Mouse (Mus musculus) forebrain, postnatal 0 days (tissue): ENCODE measurements at regions not wholly inside any gene's neighbourhood (a gene's known extent, or its start where the extent isn't known, plus 50 kb on each side); places are given as distances from the start of the nearest gene placed in this dataset.
A peak's percentile ranks its signal among the peaks of the same experiment; 100 is the strongest.

Experiments used
- ATAC-seq: fragments of 200-750 bp; cut with Nextera tagmentation; 2 replicates; pipeline ENCODE4 v1.8.0; 2017; ENCODE audit warnings: mild to moderate bottlenecking, moderate library complexity
- DNase-seq: peaks from one replicate; pipeline ENCODE4 v3.0.0-alpha.2; 2015
- H3K27ac ChIP-seq: fragments of 300-500 bp; sonication (generic); 2 replicates; pipeline ENCODE4 v1.5.1; 2014; ENCODE audit warnings: low read depth, mild to moderate bottlenecking, antibody characterized with exemption, low read length, moderate library complexity, mixed read lengths
- H3K27me3 ChIP-seq: fragments of 300-500 bp; sonication (generic); 2 replicates; pipeline ENCODE4 v1.6.1; 2014; ENCODE audit warnings: mild to moderate bottlenecking, low read length, mixed read lengths; ENCODE audit not compliant: insufficient read depth
- H3K36me3 ChIP-seq: fragments of 300-500 bp; sonication (generic); 2 replicates; pipeline ENCODE4 v1.6.1; 2014; ENCODE audit warnings: mild to moderate bottlenecking, moderate library complexity; ENCODE audit not compliant: insufficient read depth
- H3K4me1 ChIP-seq: fragments of 300-500 bp; sonication (generic); 2 replicates; pipeline ENCODE4 v1.6.1; 2014; ENCODE audit warnings: antibody characterized with exemption; ENCODE audit not compliant: insufficient read depth
- H3K4me2 ChIP-seq: fragments of 300-500 bp; sonication (generic); 2 replicates; pipeline ENCODE4 v1.6.1; 2014; ENCODE audit warnings: low read depth, mild to moderate bottlenecking, moderate library complexity
- H3K4me3 ChIP-seq: fragments of 300-500 bp; sonication (generic); 2 replicates; pipeline ENCODE4 v1.5.1; 2014; ENCODE audit warnings: low read depth, low read length, mixed read lengths
- H3K9ac ChIP-seq: fragments of 300-500 bp; sonication (generic); 2 replicates; pipeline ENCODE4 v1.6.1; 2014; ENCODE audit warnings: mild to moderate bottlenecking
- H3K9me3 ChIP-seq: fragments of 300-500 bp; sonication (generic); 2 replicates; pipeline ENCODE4 v1.6.1; 2016; ENCODE audit warnings: low read length
- CTCF ChIP-seq: sonication (generic); IDR thresholded peaks from 2 replicates; pipeline ENCODE4 v1.5.1; 2016; ENCODE audit warnings: antibody characterized with exemption, control low read depth, low read depth
- WGBS: fragments of 180-500 bp; shearing (Covaris S2); extraction: QIAGEN DNeasy Blood & Tissue Kit; methylation state at CpG from one replicate; pipeline ENCODE4 v1.1.7; 2014; 5-methylcytosine and 5-hydroxymethylcytosine counted together

- Histone ChIP-seq H3K4me3 (no peak overlapping the region), H3K9me3 (no peaks in the 10 kb centered on the region), H3K9ac (no peak overlapping the region), H3K4me1 (0 out of 2 replicates have a peak, but pooled peaks cover 6% of the 10 kb centered on the region), H3K4me2 (no peak overlapping the region), H3K36me3 (no peaks in the 10 kb centered on the region), H3K27me3 (no peaks in the 10 kb centered on the region), H3K27ac (no peak overlapping the region)
- DNase-seq (no peak), ATAC-seq (no peak)
- 74% methylated on average over 5 of the region's 5 CpGs for WGBS
- TF ChIP-seq CTCF = no peak
These were observed 97.9 kb upstream of the Wscd1 start for GRCm38 (mm10) chr11:71651756-71652380.

GRCm38 (mm10) chr11:71652381-71652775 is 97.3 kb upstream of the Wscd1 start:
- 67% methylated on average over 5 of the region's 5 CpGs for WGBS
- no peak for ATAC-seq
- no peak for TF ChIP-seq CTCF

GRCm38 (mm10) chr11:71658346-71658745 is 91.4 kb upstream of the Wscd1 start:
- 55% methylated on average over 2 of the region's 2 CpGs for WGBS
- no peaks in the 10 kb centered on the region for H3K27me3 ChIP-seq
- H3K4me1 ChIP-seq = no peaks in the 10 kb centered on the region
- no peak overlapping the region for H3K9ac ChIP-seq
- H3K36me3 ChIP-seq = no peaks in the 10 kb centered on the region
- no peak overlapping the region for H3K4me3 ChIP-seq
- TF ChIP-seq CTCF = no peak
- DNase-seq = no peak
- no peaks in the 10 kb centered on the region for H3K9me3 ChIP-seq
- no peak for ATAC-seq
- H3K27ac ChIP-seq = no peak overlapping the region
- no peak overlapping the region for H3K4me2 ChIP-seq

More at GRCm38 (mm10) chr11:71652381-71652775, 97.3 kb upstream of the Wscd1 start:
- Histone ChIP-seq H3K9ac (no peak overlapping the region), H3K4me1 (0 out of 2 replicates have a peak, but pooled peaks cover 6% of the 10 kb centered on the region), H3K4me3 (no peak overlapping the region), H3K27me3 (no peaks in the 10 kb centered on the region), H3K4me2 (no peak overlapping the region), H3K27ac (no peak overlapping the region), H3K36me3 (no peaks in the 10 kb centered on the region), H3K9me3 (no peaks in the 10 kb centered on the region)
- DNase-seq = no peak

GRCm38 (mm10) chr11:71670111-71671050 is 79.3 kb upstream of the Wscd1 start:
- H3K27ac ChIP-seq = no peak overlapping the region
- DNase-seq (no peak), ATAC-seq (no peak)
- H3K4me1 ChIP-seq = no peaks in the 10 kb centered on the region
- H3K4me2 ChIP-seq = no peak overlapping the region
- H3K9ac ChIP-seq = no peak overlapping the region
- no peaks in the 10 kb centered on the region for H3K36me3 ChIP-seq
- no peaks in the 10 kb centered on the region for H3K9me3 ChIP-seq
- 79% methylated on average over 19 of the region's 19 CpGs for WGBS
- TF ChIP-seq CTCF = no peak
- H3K4me3 ChIP-seq = no peak overlapping the region
- no peaks in the 10 kb centered on the region for H3K27me3 ChIP-seq

- Histone ChIP-seq H3K27me3 (no peaks in the 10 kb centered on the region), H3K4me1 (no peaks in the 10 kb centered on the region), H3K4me3 (no peak overlapping the region), H3K36me3 (no peaks in the 10 kb centered on the region), H3K4me2 (no peak overlapping the region), H3K9ac (no peak overlapping the region), H3K9me3 (no peaks in the 10 kb centered on the region), H3K27ac (no peak overlapping the region)
- no peak for TF ChIP-seq CTCF
- ATAC-seq (no peak), DNase-seq (no peak)
- 47% methylated on average over 8 of the region's 8 CpGs for WGBS
These were observed 77.3 kb upstream of the Wscd1 start for GRCm38 (mm10) chr11:71672171-71673050.

DNA sequence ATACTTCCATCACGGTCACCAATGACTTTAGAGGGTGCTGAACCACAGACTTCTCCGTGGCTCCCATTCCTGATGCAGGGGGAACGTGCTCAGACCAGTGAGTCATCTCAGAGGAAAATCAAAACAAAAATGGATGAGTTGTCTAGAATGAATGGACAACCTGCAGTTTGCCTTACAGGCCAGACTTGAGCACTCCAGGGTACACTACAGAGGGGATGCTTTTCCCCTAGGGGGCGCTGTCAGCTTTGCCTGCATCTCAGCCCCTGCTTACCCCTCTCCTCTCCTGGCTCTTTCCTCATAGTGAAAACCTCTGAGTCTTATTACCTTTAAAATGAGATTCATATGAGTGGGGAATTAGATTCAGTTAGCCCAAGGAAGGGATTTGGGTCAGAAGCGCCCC is 75.4 kb upstream of the Wscd1 start:
- Histone ChIP-seq H3K4me2 (no peak overlapping the region), H3K9ac (no peak overlapping the region), H3K9me3 (no peaks in the 10 kb centered on the region), H3K27ac (no peak overlapping the region), H3K4me3 (no peak overlapping the region), H3K36me3 (no peaks in the 10 kb centered on the region), H3K27me3 (no peaks in the 10 kb centered on the region), H3K4me1 (no peaks in the 10 kb centered on the region)
- ATAC-seq (peak; percentile 42; the same call in 1 of the 2 replicates), DNase-seq (peak; percentile 36)
- peak; percentile 61 for TF ChIP-seq CTCF
- 44% methylated on average over 5 of the region's 5 CpGs for WGBS
